Mouse (Mus musculus) embryonic stem cell, embryonic (primary cell): ENCODE measurements at regions not wholly inside any gene's neighbourhood (a gene's known extent, or its start where the extent isn't known, plus 50 kb on each side); places are given as distances from the start of the nearest gene placed in this dataset.

Source experiments
- CTCF ChIA-PET, 4 experiments: fragments of 300-600 bp in 2 of 4; fragments of 350-600 bp in 2 of 4; sonication (Branson Sonifier 250); formaldehyde crosslinking; loops; one replicate each; lab custom pipeline; 2022; ENCODE audit warnings: inconsistent platforms in 2 of 4; lab: Charles Lee
- POLR2A ChIA-PET, 4 experiments: fragments of 300-600 bp in 2 of 4; fragments of 350-600 bp in 2 of 4; sonication (Branson Sonifier 250); formaldehyde crosslinking; loops; one replicate each; lab custom pipeline; 2022; ENCODE audit warnings: antibody characterized with exemption in 4 of 4, inconsistent platforms in 1 of 4; lab: Charles Lee

GRCm38 (mm10) chr7:75923951-75924467, 75.9 kb downstream of the Klhl25 start:
- ChIA-PET CTCF (interaction anchor here in 1 of 4 experiments (1.2 kb wide), 1 partner anchor 14 kb away, joined by 4 read pairs; no protein-coding TSS in a partner anchor), POLR2A (no interaction called here)

- ChIA-PET POLR2A (no interaction called here), CTCF (interaction anchor here in 1 of 4 experiments (0.5 kb wide), 1 partner anchor 520 kb away, joined by 4 read pairs; no protein-coding TSS in a partner anchor)
Measured at GRCm38 (mm10) chr7:75927537-75927936, 79.4 kb downstream of the Klhl25 start.

- POLR2A ChIA-PET: interaction anchor here in 1 of 4 experiments (0.5 kb wide), 1 partner anchor 116 kb away, joined by 4 read pairs; no protein-coding TSS in a partner anchor
- CTCF ChIA-PET: interaction anchor here in 1 of 4 experiments (0.5 kb wide), 1 partner anchor 672 kb away, joined by 3 read pairs; no protein-coding TSS in a partner anchor
Measured at GRCm38 (mm10) chr7:75943844-75944243, 95.7 kb downstream of the Klhl25 start.

- ChIA-PET CTCF (interaction anchor here in 1 of 4 experiments (1.4 kb wide), 1 partner anchor 42 kb away, joined by 3 read pairs; no protein-coding TSS in a partner anchor), POLR2A (no interaction called here)
Measured at GRCm38 (mm10) chr7:75955671-75956070, 107.6 kb downstream of the Klhl25 start.

- CTCF ChIA-PET: no interaction called here
- POLR2A ChIA-PET: no interaction called here
Measured at GRCm38 (mm10) chr7:75957366-75957765, 109.3 kb downstream of the Klhl25 start.

- CTCF ChIA-PET: interaction anchor here in 1 of 4 experiments (0.6 kb wide), 1 partner anchor 103 kb away, joined by 4 read pairs; no protein-coding TSS in a partner anchor
- POLR2A ChIA-PET: interaction anchor here in 1 of 4 experiments (0.6 kb wide), 1 partner anchor 197 kb away, joined by 3 read pairs; no protein-coding TSS in a partner anchor
Measured at GRCm38 (mm10) chr7:75959903-75960620, 112.0 kb downstream of the Klhl25 start.

GRCm38 (mm10) chr7:75968177-75968576, 120.1 kb downstream of the Klhl25 start:
- ChIA-PET POLR2A (no interaction called here), CTCF (no interaction called here)

GRCm38 (mm10) chr7:75970914-75971313, 122.8 kb downstream of the Klhl25 start:
- ChIA-PET POLR2A (no interaction called here), CTCF (no interaction called here)

- CTCF ChIA-PET: no interaction called here
- POLR2A ChIA-PET: no interaction called here
Measured at GRCm38 (mm10) chr7:75971706-75972105, 123.6 kb downstream of the Klhl25 start.

- CTCF ChIA-PET: interaction anchor here in 1 of 4 experiments (0.6 kb wide), 1 partner anchor 1054 kb away, joined by 3 read pairs; no protein-coding TSS in a partner anchor
- POLR2A ChIA-PET: no interaction called here
Measured at GRCm38 (mm10) chr7:75981560-75981959, 133.4 kb downstream of the Klhl25 start.

GRCm38 (mm10) chr7:75983029-75983808, 135.1 kb downstream of the Klhl25 start:
- CTCF ChIA-PET: interaction anchor here in 1 of 4 experiments (0.6 to 0.7 kb wide), 2 partner anchors 506 to 1620 kb away, joined by 3 to 9 read pairs; no protein-coding TSS in a partner anchor

GRCm38 (mm10) chr7:75983809-75984171, 135.7 kb downstream of the Klhl25 start:
- CTCF ChIA-PET: no interaction called here
- POLR2A ChIA-PET: no interaction called here

More at GRCm38 (mm10) chr7:75983029-75983808, 135.1 kb downstream of the Klhl25 start:
- POLR2A ChIA-PET: no interaction called here

GRCm38 (mm10) chr7:75998853-75999252, 150.7 kb downstream of the Klhl25 start:
- POLR2A ChIA-PET: interaction anchor here in 2 of 4 experiments (0.5 to 0.8 kb wide), 2 partner anchors 42 to 151 kb away, joined by 3 read pairs; partner anchors contain the start of gene Klhl25 (in 1 of the 2)
- CTCF ChIA-PET: no interaction called here

GRCm38 (mm10) chr7:75999324-75999907, 151.3 kb downstream of the Klhl25 start:
- ChIA-PET CTCF (no interaction called here), POLR2A (interaction anchor here in 1 of 4 experiments (0.5 kb wide), 1 partner anchor 43 kb away, joined by 3 read pairs; no protein-coding TSS in a partner anchor)

- POLR2A ChIA-PET: no interaction called here
- CTCF ChIA-PET: no interaction called here
Measured at GRCm38 (mm10) chr7:76001012-76001411, 152.9 kb downstream of the Klhl25 start.

GRCm38 (mm10) chr7:76008226-76008625, 160.1 kb downstream of the Klhl25 start:
- POLR2A ChIA-PET: interaction anchor here in 1 of 4 experiments (1.4 kb wide), 1 partner anchor 11 kb away, joined by 4 read pairs; no protein-coding TSS in a partner anchor
- CTCF ChIA-PET: interaction anchor here in 1 of 4 experiments (0.6 kb wide), 1 partner anchor 127 kb away, joined by 3 read pairs; no protein-coding TSS in a partner anchor

GRCm38 (mm10) chr7:76047743-76048142, 181.9 kb upstream of the Agbl1 start:
- ChIA-PET POLR2A (interaction anchor here in 1 of 4 experiments (0.7 kb wide), 1 partner anchor 582 kb away, joined by 3 read pairs; no protein-coding TSS in a partner anchor), CTCF (no interaction called here)

- POLR2A ChIA-PET: no interaction called here
- CTCF ChIA-PET: no interaction called here
Measured at GRCm38 (mm10) chr7:76049342-76049741, 180.3 kb upstream of the Agbl1 start.
